Mouse (Mus musculus) embryo, embryonic 11.5 days (tissue): ENCODE data around the gene Slc5a6.

ENCODE experiments used
- DNase-seq: peaks from one replicate; pipeline ENCODE4 v3.0.0-alpha.2; 2012; ENCODE audit warnings: low read depth, low spot score

Gene Slc5a6

DNA sequence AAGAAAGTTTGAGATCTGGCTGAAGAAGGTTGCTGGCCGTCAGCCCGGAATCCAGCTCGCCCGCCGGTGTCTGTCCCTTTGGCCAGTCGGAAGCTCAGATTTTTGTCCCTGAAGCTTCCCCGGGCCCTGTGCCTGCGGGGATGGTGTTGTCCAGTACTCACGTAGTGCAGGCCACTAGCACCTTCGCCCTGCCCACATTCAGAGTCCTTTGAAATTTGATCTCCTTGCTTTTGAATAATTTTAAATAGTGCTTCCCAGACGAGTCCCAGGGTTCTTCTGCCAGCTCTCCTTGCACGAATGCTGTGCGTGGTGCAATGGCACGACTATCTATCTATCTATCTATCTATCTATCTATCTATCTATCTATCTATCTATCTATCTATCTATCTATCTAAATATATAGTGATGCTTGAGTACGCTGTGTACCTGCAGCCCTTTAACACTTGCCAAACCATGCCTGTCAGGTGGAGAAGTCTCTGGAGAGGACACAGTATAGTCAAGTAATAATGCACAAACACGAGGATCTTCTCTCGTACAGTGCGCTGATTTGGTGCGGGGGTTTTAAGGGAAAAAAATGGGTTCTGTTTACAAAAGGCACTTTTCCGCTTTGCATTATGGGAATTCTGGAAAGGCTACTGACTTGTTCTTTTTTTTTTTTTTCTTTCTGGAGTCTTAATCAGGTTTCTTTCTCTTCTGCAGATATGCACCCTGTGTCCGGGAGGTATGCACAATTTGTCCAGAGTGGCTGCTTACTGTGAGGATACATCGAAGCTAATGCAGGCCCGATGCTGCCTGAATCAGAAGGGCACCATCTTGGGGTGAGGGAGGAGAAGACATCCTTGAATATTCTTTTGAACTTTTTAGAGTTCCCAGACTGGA lies at the start of gene Slc5a6:
Gene Slc5a6 (minus strand): TSS at position 162 of the 879 bp plus-strand sequence.
- DNase-seq, result no peak

DNA sequence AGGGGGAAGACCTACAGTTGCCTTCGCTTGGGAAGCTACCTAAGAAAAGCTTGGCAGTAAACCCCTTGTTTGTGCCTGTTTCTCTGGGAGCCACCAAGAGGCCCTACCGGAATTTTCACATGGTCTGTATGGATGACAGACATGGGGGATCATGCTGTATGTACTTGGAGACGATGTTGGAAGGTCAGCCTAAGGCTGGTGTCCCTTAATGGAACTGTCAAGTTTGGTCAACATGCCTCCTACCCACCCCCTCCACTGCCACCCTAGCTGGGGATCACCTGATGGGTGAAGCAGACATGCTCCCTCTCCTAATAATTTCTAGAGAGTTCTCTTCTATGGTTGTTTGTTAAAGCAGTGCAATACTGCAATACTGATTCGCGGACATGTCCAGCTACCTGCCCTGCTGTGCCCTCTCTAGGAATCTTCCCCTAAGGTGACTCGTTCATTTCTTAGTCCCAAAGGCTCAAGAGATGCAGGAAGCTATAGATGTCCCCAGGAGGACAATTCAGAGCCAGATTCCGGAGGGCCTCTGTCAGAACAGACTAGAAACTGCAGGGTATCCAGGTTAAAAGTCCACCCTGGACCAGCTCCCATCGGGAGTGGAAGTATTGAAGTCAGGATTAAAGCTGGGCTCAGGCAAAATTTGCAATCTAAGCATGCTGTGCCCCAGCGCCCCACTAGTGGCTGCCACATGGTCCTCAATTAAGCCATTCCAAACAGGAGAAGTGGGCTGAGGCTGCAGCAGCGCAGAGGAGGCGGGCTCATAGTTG lies 47.2 kb upstream of the Slc5a6 start:
- DNase-seq, result no peak

DNA sequence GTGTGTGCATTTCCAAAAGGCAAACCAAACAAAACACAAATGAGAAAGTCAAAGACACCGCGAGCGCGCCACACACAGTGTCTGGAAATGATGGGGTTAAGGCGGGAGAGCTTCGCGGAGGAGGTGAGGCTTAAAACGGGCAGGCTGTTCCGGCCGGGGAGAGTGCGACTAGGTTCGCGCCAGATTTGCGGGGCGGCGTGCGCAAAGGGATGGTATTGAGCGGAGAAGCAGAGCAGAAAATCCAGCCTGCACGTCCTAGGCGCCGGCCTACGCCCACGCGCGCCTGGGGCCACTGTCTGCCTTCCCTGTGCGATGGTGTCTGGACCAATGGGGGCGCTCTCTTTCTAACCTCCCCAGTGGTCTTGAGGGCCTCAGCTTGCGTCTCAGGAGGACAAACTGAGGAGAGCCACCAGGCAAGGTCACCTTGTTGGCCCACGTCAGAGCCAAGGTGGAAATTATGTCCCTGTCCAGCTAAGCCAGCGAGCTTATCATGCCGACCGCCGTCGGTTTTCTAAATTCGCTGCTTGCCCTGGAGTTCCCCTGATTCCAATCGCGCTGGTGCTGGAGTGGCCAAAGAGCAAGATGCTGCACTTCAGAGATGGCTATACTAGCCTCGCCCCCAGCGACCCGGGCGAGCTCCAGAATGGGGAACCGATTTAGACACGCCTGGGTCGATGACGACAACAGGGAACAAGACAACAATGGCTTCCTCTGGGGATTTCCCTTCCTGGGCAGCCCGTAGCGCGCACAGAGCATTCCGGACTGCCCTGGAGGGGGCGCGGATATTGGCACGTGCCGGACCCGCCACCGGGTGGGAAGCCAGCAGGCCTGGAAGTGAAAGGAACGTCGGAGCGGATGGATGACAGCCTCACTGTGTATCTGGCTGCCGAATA lies 46.3 kb upstream of the Slc5a6 start:
- no peak for DNase-seq

DNA sequence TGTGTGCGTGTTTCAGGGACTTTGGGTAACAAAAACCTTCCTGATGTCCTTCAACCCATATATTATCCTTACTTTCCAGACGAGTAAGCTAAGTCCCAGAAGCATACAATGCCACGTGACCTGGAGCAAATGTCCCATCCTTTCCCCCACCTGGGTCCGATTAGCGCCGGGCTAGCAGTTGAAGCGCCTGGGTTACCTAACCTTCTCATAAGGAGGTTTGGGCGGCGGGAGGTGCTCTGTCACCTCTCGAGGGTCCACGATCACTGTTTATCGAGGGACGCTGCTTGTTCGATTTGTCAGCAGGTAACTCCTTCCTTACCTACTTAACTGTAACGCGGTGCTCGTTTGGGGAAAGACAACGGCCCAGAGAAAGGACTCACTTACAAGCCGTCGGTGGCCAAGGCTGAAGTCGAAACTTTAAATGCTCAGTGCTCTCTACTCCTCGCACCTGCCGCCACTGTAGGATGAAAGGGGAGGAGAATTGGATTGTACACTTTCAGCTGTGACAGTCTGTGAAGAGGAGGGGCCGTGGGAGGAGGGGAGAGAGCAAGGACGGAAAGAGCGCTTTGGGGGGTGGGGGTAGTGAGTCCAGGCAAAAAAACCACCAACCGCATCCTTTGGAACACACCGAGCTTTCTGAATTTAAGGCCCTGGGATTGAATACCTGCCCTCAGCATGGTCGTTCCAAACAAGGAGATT lies 45.5 kb upstream of the Slc5a6 start:
- DNase-seq, result no peak

DNA sequence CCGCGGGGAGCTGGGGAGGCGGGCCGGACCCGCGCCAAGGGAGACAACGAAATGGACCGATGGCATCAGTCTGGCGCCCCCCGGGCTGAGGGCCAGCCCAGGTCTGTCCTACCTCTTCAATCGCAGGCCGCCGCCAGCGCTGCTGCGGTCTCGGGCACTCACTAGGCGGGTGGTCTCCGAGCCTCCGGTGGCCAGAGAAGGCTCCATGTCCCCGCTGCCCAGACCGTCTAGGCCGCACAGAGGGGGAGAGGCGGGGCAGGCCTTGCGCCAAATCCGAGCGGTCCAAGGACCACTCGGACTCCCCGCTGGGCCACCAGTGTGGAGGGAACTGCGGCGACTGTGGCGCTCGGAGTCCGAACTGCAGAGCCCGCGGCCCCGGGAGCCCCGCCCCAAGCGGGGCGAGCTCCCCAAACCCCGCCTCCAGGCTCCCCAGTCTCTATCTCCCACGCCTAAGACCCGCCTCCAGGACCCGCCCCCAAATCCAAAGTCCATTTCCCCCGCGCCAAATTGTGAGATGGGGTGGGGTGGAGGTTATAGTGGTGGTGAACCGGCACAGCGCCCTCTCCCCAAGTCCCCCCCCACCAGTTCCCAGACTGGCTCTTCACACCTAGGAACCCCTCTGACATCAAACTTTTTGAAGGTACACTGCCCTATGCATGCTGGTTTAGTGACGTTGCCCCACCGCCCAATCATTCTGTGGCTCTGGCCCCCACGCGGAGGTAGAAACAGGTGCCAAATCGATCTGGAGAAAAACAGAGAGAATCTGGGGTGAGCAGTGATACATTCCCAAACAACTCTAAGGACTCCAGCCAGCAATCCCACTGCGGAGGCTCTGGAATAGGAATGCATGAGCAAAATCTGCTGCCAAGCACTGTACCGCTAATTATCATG lies 44.7 kb upstream of the Slc5a6 start:
- DNase-seq, result no peak

DNA sequence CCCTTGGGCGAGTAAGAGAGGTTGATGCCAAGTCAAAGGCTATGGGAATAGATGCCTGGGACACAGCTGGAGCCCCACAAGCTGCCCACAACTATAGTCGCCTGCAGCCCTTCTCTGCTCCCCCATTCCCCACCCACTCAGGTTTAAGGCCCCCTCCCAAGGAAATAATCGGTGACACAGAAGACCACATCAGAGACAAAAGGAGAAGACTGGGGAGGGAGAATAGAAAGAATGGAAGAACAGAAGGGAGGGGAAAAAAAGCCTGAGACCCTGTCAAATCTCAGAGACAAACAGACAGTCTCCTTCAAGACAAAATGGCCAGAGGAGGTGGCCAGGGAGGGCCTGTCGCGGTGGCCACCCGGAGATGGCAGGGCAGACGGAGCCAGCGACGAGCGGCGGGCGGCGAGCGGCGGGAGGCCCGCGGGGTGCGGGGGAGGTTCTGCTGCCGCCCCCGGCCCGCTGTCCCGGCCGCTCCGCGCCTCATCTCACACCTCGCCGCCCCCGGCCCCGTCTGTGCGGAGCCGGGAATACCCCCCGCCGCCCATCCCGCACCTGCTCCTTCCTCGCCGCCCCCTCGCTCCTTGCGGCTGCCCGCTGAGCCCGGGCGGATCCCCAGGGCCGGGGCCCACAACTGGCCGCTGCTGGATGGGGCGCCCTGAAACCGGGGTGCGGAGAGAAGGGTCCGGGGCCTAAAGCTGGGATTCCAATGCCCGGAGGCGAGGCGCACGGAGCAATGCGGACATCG lies 43.7 kb upstream of the Slc5a6 start:
- no peak for DNase-seq

DNA sequence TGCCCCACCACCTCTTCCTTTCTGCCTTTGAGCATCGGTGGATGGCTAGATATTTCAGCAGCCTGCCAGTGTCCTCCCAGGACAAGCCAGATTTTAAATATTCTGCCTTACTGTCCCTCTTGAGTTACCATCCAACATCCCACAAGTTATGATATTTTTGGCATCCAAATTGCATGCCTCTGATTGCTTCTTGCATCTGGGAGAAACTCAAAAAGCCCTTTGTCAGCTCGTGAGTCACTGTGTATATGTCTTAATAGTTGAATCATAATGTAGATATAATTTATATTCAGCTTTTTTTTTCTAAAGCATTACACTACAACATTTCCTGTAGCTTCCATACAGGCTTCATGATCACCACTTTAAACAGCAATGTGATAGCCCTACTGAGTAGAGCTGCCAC lies 38.4 kb upstream of the Slc5a6 start:
- DNase-seq, result no peak

DNA sequence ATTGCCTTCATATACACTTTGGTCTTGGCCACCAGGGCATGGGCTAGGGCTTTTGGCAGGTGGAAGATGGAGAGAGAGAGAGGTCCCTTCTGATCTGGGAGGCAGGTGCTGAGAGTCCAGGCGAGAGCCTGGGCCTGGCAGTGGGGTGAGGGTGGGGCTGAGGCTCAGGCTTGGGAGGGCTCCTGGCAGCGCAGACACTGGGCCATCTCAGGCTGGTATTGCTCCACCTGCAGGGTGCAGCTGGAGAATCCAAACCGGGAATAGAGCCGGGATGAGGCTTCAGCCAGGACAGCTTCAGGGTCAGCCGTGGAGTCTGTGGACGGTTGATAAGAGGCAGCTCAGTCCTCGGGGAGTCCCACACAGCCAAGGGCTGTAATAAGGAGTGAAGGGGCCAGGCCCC lies 37.9 kb upstream of the Slc5a6 start:
- no peak for DNase-seq

DNA sequence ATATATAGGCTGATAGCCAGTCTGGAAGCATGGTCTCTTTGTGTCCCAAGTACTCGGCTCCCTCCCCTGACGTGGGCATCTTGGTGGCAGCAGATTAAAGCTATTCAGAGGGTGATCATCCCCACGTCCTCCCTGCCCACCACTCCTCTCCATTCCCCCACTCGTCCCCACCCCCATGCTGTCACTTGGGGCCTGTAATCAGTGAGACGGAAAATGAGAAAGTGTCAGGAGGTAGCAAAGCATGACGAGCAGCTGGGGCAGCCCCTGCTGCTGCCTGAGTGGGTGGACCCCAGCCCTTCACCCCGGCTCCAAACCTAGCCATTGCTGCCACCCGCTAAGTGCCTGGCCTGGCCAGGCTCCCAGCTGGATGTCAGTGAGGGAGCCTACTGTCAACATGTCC lies 35.2 kb upstream of the Slc5a6 start:
- no peak for DNase-seq

DNA sequence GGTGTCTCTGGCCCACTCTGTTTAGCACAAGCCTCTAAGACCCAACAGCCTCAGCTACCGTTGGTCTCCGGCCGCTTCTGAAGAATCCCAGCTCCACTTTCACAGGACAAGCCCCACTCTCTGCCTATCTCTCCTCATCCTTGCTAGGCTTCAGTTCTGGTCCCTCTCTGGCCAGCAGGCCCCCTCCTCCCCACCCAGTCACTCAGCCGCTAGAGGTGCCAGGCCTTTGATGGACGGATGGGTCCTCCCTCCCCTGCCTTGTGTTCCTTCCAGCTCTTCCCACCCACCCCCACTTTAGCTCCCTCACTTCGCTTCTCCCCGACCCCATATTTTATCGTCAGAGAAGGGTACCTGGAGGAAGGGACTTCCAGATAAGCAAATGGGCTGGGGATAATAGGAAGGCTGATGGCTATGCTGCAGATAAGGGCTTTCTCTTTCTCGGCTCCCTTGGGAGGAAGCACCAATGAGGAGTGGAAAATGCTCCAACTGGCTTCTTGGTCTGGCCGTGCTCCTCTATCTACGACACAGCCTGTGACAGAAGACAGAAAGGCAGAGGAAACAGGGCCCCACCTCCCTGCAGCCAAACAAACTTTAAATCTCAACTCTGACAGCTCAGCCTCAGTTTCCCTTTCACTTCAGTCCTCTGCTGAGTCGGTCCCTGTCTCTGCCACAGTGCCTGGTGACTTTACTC lies 34.4 kb upstream of the Slc5a6 start:
- DNase-seq, result no peak

DNA sequence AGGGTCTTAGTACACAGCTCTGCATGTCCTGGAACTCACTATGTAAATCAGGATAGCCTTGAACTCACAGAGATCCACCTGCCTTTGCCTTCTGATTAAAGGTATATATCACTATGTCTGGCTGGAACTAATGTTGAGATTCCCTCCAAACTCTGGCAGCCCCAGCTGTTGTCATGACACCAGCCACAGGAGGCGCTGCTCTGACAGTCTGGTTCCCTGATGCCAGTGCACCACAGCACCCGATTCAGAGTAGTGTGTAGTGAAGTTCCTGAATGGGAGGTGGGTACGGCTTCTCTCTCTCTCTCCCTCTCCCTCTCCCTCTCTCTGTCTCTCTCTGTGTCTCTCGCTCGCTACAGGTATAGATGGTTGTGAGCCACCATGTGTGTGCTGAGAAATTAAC lies 33.6 kb upstream of the Slc5a6 start:
- DNase-seq, result no peak

DNA sequence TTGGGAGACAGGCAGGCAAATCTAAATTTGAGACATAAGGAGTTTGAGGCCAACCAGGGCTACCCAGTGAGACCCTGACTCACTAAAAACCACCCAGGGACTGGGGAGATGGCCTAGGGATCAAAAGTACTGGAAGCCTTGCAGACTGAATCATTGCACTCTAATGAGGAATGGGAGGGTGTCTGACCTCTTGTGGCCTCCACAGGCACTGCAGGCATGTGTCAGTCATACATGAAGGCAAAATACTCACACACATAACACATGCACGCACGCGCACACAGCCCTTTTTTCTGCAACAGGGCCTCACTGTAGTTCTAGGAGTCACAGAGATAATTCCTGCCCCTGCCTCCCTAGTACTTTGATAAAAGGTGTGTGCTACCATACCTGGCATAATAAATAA lies 32.7 kb upstream of the Slc5a6 start:
- DNase-seq, result no peak

DNA sequence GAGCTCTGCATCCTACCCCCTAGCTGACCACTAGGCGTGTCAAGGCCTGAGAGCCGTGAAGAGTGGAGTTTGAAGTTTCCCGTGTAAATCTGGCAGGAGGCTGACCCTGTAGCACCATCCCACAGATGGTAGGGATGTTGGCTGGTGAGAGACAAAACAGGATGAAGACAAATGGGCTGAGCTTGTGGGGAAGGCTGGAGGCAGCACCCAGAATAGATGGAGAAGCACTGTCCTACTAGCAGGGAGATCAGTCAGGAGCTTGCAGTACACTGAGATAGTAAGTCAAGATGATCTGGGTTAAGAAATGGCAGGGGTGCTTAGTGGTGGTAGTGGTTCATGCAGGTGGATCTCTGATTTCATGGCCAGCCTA lies 32.1 kb upstream of the Slc5a6 start:
- no peak for DNase-seq

DNA sequence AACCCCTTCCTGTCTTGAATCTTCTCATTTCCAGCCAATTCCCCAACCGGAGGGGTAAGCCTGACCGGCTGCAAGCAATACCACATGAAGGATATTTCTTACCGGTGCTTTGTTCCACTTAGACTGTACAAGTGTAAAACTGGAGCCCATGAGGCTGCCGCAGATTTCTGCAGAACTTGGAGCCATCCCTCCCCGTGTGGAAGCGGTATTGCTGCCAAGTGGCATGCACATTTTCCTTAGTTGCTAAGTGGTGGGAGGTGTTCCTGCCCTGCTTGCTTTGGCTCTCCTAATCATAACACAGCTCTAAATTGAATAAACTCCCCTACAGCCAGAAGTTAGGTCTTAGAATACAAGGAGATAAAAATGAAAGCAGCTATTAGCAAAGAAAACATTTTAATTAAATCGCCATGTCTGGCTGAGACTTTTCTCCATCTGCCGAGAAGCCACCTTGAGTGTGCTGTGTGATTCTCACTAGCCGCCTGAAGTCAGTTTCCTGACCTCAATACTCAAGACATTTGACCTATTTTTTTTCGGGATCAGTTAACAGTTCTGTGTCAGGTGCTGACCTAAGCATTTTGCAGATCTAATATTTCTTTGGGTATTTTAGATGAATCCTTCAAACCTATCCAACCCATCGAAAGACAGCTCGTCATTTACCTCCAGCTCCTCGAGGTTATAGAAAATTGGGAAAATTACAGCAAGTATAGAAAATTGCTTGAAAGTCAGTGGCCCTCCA lies 31.5 kb upstream of the Slc5a6 start:
- DNase-seq, result no peak

DNA sequence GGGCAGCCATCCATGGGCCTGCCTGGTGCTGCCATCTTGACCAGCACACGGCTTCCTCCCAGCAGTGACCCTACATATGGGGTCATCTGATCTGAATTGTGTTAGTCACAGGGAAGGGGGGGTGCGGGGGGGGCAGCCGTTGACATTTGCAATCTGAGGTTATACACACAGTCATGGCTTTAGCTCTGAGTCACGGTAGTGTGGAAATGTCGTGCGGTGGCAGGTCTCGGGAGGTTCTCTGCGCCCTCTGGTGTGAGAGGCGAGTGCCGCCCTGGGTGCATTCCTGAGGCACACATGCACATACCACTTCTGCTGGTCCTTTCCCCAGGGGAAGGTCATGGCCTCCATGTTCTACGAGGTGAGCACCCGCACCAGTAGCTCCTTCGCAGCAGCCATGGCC lies 27.6 kb upstream of the Slc5a6 start:
- DNase-seq, result no peak

DNA sequence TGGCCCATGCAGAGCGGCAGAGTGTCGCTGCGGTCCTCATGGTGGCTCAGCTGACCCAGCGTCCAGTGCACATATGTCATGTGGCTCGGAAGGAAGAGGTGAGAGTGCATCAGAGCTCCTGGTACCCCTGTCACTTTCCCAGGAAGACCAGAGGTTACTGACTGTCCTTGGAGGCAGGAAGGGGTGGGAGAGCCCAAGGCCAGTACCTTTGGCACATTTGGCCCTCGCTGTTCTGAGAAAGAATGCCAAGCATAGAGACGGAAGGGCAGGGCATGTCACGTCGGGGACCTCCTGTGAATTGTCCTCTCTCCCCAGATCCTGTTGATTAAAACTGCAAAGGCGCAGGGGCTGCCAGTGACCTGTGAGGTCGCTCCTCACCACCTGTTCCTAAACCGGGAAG lies 24.5 kb upstream of the Slc5a6 start:
- DNase-seq, result no peak

DNA sequence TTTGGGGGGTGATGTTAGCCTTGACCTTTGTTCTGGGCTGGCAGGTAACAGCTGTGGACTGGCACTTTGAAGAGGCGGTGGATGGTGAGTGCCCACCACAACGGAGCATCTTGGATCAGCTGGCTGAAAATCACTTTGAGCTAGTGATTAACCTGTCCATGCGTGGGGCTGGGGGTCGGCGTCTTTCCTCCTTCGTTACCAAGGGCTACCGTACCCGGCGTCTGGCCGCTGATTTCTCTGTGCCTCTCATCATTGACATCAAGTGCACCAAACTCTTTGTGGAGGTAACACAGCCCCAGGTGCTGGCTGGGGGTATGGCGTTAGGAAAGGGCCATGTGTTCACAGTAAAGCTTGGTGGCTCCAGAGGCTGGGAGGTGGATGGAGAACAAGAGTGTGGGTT lies 23.1 kb upstream of the Slc5a6 start:
- no peak for DNase-seq

DNA sequence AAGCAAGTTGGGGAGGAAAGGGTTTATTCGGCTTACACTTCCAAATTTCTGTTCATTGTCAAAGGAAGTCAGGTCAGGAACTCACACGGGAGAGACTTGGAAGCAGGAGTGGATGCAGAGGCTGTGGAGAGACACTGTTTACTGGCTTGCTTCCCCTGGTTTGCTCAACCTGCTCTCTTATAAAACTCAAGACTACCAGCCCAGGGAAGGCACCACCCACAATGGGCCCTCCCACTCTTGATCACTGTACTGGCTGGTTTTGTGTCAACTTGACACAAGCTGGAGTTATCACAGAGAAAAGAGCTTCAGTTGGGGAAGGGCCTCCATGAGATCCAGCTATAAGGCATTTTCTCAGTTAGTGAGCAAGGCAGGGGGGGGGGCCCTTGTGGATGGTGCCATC lies 22.3 kb upstream of the Slc5a6 start:
- DNase-seq, result no peak
